Mouse (Mus musculus): ENCODE data around the gene Rffl.

GRCm38 (mm10) chr11:82861558-82861957, 9.5 kb downstream of the Rffl start:
- TF ChIP-seq CTCF (IDR thresholded peaks at IDR 0.05; ENCODE audit: low read depth) (no peak), EP300 (IDR thresholded peaks at IDR 0.05; ENCODE audit: low read depth) (no peak)
